Mouse (Mus musculus): ENCODE results near the gene Olig2.
"Not testable (repeated sequence)": the region's sequence is repeated elsewhere in the genome, so short reads cannot be mapped to it uniquely, and the experiment has no call there.

The Olig2 gene

GRCm38 (mm10) chr16:91226038-91226882 lies 1.0 kb downstream of the Olig2 start:
- no peak for ATAC-seq (ENCODE audit: insufficient number of reproducible peaks, low FRiP score, low TSS enrichment)

- no peak for ATAC-seq (ENCODE audit: insufficient number of reproducible peaks, low FRiP score, low TSS enrichment)
Observed at GRCm38 (mm10) chr16:91226883-91227759, 1.9 kb downstream of the Olig2 start.

GRCm38 (mm10) chr16:91227760-91228043 lies 2.4 kb downstream of the Olig2 start:
- no peak for ATAC-seq (ENCODE audit: insufficient number of reproducible peaks, low FRiP score, low TSS enrichment)

GRCm38 (mm10) chr16:91228238-91229071 lies 3.2 kb downstream of the Olig2 start:
- no peak for ATAC-seq (ENCODE audit: insufficient number of reproducible peaks, low FRiP score, low TSS enrichment)

GRCm38 (mm10) chr16:91229072-91229348 lies 3.8 kb downstream of the Olig2 start:
- no peak for ATAC-seq (ENCODE audit: insufficient number of reproducible peaks, low FRiP score, low TSS enrichment)

GRCm38 (mm10) chr16:91229643-91230042 lies 4.4 kb downstream of the Olig2 start:
- no peak for ATAC-seq (ENCODE audit: insufficient number of reproducible peaks, low FRiP score, low TSS enrichment)

- ATAC-seq (ENCODE audit: insufficient number of reproducible peaks, low FRiP score, low TSS enrichment): no peak
Observed at GRCm38 (mm10) chr16:91231781-91232469, 6.7 kb downstream of the Olig2 start.

- no peak for ATAC-seq (ENCODE audit: insufficient number of reproducible peaks, low FRiP score, low TSS enrichment)
Observed at GRCm38 (mm10) chr16:91232470-91233240, 7.4 kb downstream of the Olig2 start.

- ATAC-seq (ENCODE audit: insufficient number of reproducible peaks, low FRiP score, low TSS enrichment): no peak
Observed at GRCm38 (mm10) chr16:91233241-91233944, 8.1 kb downstream of the Olig2 start.

- no peak for ATAC-seq (ENCODE audit: insufficient number of reproducible peaks, low FRiP score, low TSS enrichment)
Observed at GRCm38 (mm10) chr16:91239024-91239423, 13.8 kb downstream of the Olig2 start.

- no peak for ATAC-seq (ENCODE audit: insufficient number of reproducible peaks, low FRiP score, low TSS enrichment)
Observed at GRCm38 (mm10) chr16:91246292-91246691, 21.0 kb downstream of the Olig2 start.

- ATAC-seq (ENCODE audit: insufficient number of reproducible peaks, low FRiP score, low TSS enrichment): not testable (repeated sequence)
Observed at GRCm38 (mm10) chr16:91255419-91256164, 30.3 kb downstream of the Olig2 start.

GRCm38 (mm10) chr16:91258956-91259355 lies 33.7 kb downstream of the Olig2 start:
- ATAC-seq (ENCODE audit: insufficient number of reproducible peaks, low FRiP score, low TSS enrichment): no peak

GRCm38 (mm10) chr16:91260861-91261260 lies 35.6 kb downstream of the Olig2 start:
- ATAC-seq (ENCODE audit: insufficient number of reproducible peaks, low FRiP score, low TSS enrichment): no peak

- ATAC-seq (ENCODE audit: insufficient number of reproducible peaks, low FRiP score, low TSS enrichment): no peak
Observed at GRCm38 (mm10) chr16:91262467-91263220, 37.4 kb downstream of the Olig2 start.

GRCm38 (mm10) chr16:91265972-91266371 lies 40.7 kb downstream of the Olig2 start:
- no peak for ATAC-seq (ENCODE audit: insufficient number of reproducible peaks, low FRiP score, low TSS enrichment)

- no peak for ATAC-seq (ENCODE audit: insufficient number of reproducible peaks, low FRiP score, low TSS enrichment)
Observed at GRCm38 (mm10) chr16:91268724-91269452, 43.6 kb downstream of the Olig2 start.
